Mouse (Mus musculus) hematopoietic stem cell, adult 5-6 weeks (primary cell): ENCODE data around the gene Gp1ba. TPM values are rescaled to one million over a fixed set of nuclear protein-coding genes. Genes with fewer than 3 reads are reported as not detected.

Experiments used
- ATAC-seq, 2 experiments: fragments of 125-278 bp in 1 of 2; replicated peaks in 1 of 2; 2 replicates each; pipeline ENCODE4 v1.8.0; 2016 to 2017; ENCODE audit warnings: inconsistent platforms in 2 of 2, mild to moderate bottlenecking in 2 of 2, moderate number of reproducible peaks in 2 of 2, low read depth in 1 of 2, moderate TSS enrichment in 1 of 2; ENCODE audit not compliant: low FRiP score in 2 of 2, poor library complexity in 2 of 2, severe bottlenecking in 2 of 2, insufficient read depth in 1 of 2, low TSS enrichment in 1 of 2
- total RNA-seq: library from RNA; stranded (forward); fragments of 172-1452, 232-1000 nt; gene quantifications from 2 replicates; pipeline ENCODE4 v1.2.3, GENCODE M21; 2017

Gp1ba gene
- total RNA-seq: 0.45 and 0.75 TPM in 2 replicates

DNA sequence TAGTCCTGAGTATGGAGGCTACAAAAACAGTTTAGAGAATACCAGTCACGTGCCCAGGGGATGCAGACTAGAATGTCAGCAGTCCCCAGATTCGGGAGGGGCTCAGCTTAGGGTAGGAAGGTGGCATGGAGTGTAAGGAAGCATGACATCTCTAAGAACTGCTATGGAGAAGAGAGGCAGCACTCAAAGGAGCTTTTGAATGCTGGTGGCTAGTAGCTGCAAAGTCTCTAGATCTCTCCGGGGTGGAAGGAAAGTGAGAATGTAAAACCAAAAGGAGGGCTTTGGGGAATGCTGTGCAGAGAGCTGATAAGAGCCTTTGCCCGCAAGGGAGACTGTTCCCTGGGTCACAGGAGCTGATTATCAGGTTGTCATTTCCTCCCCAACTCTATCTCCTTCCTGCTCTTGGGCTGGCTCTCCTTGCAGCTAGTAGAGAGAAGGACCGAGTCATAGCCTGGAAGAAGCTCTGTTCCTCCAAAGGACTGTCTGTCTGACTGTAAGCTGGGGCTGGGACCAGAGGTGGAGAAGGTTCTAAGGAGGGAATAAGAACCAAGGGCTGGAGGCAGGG, at the start of gene Gp1ba:
Gene Gp1ba (plus strand): TSS at position 409 of the 565 bp plus-strand sequence.
- ATAC-seq: peak; percentile 76 to 89

DNA sequence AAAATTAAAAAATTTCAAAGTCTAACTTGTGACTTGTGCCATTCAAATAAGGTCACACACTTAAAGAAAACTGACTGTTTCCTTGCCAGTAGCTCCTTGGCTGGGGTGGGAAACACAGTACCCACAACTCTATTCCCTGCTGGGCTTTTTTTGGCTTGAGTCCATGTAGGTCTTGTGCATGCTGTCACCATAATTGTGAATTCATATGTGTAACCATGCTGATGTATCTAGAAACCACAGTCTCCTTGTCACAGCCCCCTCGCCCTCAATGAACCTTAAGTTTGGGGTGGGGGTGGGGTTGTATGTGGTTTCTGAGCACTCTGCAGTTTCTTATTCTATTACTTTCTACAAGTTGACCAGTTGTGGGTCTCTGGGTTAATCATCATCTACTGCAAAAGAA, 47.2 kb upstream of the Gp1ba start:
- ATAC-seq: no peak

DNA sequence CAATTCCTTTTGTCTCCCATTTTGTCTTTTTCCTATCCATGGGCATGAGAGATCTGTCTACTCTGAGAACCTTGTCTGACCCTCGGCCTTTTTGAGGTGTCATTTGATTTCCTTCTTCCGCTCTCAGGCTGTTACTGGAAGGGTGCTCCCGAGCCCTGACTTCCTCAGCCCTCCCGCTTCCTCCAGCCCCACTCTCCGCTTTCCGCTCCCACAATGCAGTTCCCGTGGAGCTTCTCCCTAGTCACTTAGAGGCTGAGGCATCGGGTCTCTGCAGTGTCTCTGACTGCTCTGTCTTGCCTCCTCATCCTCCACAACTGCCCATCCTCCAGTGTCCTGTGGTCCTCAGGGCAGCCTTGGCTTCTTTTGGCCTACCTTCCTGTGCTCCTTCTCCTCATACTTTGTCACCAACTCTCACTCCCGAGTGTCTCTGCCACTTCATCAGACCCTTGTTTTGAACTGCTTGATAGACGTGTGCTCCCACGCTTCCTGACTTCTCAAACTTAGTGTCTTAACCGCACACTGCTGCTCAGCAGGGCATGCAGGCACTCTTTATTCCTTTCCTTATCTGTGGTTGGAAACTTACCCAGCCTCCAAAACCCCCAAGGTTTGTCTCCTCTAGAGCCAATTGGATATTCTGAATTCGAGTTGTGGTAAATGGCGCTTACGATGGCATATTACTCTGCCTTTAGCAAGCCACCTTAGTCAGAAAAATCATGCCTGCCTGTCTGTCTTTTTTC, 44.5 kb upstream of the Gp1ba start:
- ATAC-seq: no peak

- ATAC-seq: peak; percentile 50 to 51; a peak in 3 of 4 replicates
Measured at GRCm38 (mm10) chr11:70595638-70596037, 43.3 kb upstream of the Gp1ba start.

GRCm38 (mm10) chr11:70596094-70596493, 42.8 kb upstream of the Gp1ba start:
- no peak for ATAC-seq

GRCm38 (mm10) chr11:70597301-70597700, 41.6 kb upstream of the Gp1ba start:
- peak in 1 of 2 experiments; percentile 39; a peak in 2 of 4 replicates for ATAC-seq

DNA sequence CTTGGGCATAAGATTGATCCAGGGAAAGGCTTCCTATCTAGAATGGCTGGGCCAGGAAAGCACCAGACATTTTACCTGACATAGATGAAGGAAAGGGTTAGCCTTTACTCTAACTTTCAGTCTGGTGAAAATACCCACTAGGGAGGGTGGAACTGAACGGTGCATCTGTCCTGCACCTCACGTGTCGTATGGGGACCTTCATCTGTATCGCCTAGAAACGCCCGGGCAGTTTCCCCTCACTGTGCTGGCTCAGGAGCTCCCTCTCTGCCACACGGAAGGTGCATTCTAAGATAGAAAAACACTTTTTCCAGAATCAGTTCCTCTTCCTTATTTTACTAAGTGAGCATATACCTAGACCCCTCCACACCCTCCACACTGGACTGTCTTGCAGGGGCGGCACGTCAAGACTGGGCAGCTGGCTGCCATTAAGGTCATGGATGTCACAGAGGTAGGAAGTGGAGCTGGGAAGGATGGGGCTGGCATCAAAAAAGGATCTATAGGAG, 40.4 kb upstream of the Gp1ba start:
- no peak for ATAC-seq

- ATAC-seq: peak; percentile 64 to 76
Measured at GRCm38 (mm10) chr11:70605024-70605566, 33.8 kb upstream of the Gp1ba start.

DNA sequence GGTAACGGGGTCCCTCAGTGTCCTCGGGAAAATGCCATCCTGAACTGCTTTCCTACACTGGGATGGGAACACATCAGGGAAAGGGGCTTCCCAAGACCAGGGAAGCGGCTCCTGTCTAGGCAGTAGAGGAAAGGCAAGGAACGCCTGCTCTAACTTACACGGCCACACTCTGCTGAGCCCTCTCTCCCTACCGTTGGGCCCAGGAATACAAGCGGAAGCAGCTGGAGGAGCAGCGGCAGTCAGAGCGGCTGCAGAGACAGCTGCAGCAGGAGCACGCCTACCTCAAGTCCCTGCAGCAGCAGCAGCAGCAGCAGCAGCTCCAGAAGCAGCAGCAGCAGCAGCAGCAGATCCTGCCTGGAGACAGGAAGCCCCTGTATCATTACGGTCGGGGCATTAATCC, 32.2 kb upstream of the Gp1ba start:
- no peak for ATAC-seq

DNA sequence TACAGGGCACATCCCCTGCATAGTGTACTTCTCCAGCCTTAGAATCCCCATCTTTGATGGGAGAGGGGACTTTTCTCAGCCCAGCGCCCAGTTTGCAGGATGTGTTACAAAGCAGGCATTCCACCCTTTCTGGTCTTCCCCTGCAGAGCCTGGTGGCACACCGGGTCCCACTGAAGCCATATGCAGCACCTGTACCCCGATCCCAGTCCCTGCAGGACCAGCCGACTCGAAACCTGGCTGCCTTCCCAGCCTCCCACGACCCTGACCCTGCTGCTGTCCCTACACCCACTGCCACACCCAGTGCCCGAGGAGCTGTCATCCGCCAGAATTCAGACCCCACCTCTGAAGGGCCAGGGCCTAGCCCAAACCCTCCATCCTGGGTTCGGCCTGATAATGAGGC, 31.3 kb upstream of the Gp1ba start:
- no peak for ATAC-seq

DNA sequence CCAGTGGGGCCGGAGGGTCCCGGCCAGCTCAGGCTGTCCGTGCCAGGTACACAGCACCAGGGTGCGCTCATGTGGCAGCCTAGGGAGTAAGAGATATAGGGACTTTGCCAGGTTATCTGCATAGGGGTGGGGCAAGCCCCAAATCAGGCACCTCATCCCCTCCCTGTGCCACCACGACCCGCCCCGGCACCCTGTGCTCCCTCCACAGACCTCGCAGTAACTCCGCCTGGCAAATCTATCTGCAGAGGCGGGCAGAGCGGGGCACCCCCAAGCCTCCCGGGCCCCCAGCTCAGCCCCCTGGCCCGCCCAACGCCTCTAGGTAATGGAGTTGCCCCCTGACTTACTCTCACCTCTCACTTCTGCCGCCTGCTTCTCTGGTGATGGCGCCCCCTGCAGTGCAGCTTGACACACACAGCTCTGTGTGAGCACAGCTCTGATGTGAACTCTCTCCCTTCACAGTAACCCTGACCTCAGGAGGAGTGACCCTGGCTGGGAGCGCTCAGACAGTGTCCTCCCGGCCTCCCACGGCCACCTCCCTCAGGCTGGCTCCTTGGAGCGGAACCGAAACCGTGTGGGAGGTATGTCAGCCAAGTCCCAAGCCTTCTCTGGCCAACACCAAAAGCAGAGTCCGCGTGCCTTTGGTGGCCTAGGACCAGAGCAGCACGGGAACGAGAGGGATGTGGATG, 30.4 kb upstream of the Gp1ba start:
- ATAC-seq: no peak

DNA sequence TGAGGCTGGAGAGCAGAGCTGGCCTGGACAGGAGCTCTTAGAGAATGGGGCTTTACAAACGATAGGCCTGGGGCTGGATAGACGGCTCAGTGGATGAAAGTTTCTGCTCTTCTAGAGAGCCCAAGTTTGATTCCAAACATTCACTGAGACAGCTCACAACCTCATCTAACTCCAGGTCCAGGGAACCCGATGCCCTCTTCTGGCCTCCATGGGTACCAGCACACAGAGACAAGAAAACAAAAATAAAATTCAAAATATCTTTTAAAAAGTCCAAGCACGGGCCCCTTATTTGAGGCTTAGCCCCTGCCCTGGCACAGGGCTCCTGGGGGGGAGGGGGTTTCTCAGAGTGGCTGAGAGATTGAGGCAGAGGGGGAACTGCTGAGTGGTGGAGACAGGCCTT, 28.2 kb upstream of the Gp1ba start:
- ATAC-seq: no peak

DNA sequence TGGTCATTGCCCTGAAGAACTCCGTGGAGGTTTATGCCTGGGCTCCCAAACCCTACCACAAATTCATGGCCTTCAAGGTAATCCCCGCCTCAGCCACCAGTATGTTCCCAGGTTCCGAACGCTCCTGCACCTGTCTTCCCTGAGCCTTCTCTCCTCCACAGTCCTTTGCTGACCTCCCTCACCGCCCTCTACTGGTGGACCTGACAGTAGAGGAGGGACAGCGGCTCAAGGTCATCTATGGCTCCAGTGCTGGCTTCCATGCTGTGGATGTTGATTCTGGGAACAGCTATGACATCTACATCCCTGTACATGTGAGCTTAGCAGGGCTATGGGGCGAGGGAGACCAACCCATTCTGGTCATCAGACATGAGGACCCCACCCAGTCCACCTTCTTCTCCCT, 26.4 kb upstream of the Gp1ba start:
- ATAC-seq: no peak

DNA sequence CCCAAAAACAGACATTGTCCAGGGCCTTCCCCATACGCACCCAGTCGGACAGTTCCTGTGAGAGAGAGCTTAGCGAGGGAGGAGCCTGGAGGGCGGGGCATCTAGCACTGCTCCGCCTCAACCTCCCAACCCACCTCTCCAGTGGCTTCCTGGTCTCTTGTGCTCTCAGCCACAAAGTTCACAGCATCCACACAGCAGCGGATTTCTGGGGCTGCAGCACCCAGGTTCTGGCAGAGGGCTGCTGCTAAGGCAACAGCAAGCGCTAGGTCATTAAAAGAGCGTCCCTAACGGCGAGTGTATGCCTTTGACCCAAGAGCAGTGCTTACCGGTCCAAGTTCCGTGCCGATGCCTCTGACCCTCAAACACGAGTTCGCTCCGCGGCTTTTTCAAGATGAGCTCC, 23.8 kb upstream of the Gp1ba start:
- ATAC-seq: peak; percentile 84 to 91

DNA sequence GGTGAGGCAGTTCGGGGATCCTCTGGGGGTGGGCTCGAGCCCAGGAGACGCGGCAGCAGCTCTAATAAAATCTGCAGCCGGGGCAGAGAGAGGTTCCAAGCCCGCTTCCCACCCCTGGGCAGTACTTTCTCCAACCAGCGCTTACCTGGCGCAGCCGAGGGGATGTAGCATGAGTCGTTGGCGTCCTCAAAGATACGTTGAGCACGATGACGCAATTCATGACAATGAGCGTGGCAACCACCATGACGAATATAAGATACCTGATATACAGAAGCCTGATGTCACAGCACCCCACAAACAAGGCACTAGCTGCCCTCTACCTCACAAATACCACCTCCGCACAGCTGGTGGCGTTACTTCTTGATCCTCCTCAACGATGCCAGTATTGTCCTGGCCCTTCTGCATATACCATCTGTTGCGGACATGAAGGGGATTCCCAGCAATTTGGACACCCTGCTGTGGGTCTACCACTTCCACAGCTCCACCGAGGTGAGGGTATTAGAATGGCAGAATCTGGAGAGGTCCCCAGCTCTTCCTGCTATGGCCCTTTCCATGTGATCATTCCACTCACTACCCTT, 23.3 kb upstream of the Gp1ba start, which contains the start of gene 4930544D05Rik:
Gene 4930544D05Rik (plus strand): TSS at position 333 of the 578 bp plus-strand sequence.
- ATAC-seq: 0 out of 4 replicates have a peak, but pooled peaks have one; percentile 19

GRCm38 (mm10) chr11:70619101-70619500, 19.8 kb upstream of the Gp1ba start, which contains the start of gene Chrne:
TSS of gene Chrne (minus strand) at chr11:70619216.
- ATAC-seq: no peak

- ATAC-seq: peak; percentile 37 to 59; a peak in 3 of 4 replicates
Measured at GRCm38 (mm10) chr11:70621972-70622814, 16.7 kb upstream of the Gp1ba start.
